Mouse (Mus musculus) gonadal fat pad, adult 2 months (tissue): ENCODE results near the gene Uhrf2. TPM values are rescaled to one million over a fixed set of nuclear protein-coding genes. Genes with fewer than 3 reads are reported as not detected.
"Not testable (repeated sequence)": the region's sequence is repeated elsewhere in the genome, so short reads cannot be mapped to it uniquely, and the experiment has no call there.

Source experiments
- DNase-seq: peaks from one replicate; pipeline ENCODE4 v3.0.0-alpha.2; 2012; ENCODE audit warnings: low read depth
- polyA plus RNA-seq: library from polyadenylated mRNA; depleted of rRNA; stranded (reverse); fragments of >200 nt; gene quantifications from 2 replicates; pipeline ENCODE4 v1.2.3, GENCODE M21; 2012; rRNA removed

Gene Uhrf2
- 40.4 and 58.8 TPM in 2 replicates for polyA plus RNA-seq

- DNase-seq = peak; percentile 37
Observed at GRCm38 (mm10) chr19:30029894-30030635, at the start of gene Uhrf2. Uhrf2 (plus strand) TSS chr19:30030513.

- no peak for DNase-seq
Observed at GRCm38 (mm10) chr19:29984208-29985005, 45.9 kb upstream of the Uhrf2 start.

GRCm38 (mm10) chr19:29986464-29987091 lies 43.7 kb upstream of the Uhrf2 start:
- DNase-seq = no peak

- no peak for DNase-seq
Observed at GRCm38 (mm10) chr19:30000406-30001365, 29.6 kb upstream of the Uhrf2 start.

- no peak for DNase-seq
Observed at GRCm38 (mm10) chr19:30001550-30001949, 28.8 kb upstream of the Uhrf2 start.

GRCm38 (mm10) chr19:30003621-30004020 lies 26.7 kb upstream of the Uhrf2 start, which contains the start of gene Trpd52l3:
Trpd52l3 (plus strand) TSS chr19:30003790.
- DNase-seq = no peak

DNA sequence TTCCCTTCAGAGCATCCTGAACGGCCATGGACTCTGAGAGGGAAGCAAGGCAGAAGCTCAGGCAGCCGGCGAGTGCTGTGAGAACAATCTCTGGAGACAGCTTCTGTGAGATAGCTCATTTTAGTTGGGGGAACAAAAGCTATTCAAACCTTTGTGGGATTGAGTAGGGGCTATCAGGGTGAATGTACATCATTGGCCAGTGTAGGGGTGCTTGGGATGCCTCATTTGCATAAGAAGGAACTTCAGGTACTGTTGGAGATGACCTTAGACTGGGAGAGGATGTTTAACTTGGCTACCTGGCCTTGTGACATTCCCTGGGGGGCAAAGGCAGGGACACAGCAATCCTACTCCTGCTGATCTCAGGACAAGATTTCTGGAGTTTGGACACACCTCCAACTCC lies 23.9 kb upstream of the Uhrf2 start:
- DNase-seq = no peak

- no peak for DNase-seq
Observed at GRCm38 (mm10) chr19:30010520-30011296, 19.6 kb upstream of the Uhrf2 start.

- no peak for DNase-seq
Observed at GRCm38 (mm10) chr19:30014331-30014730, 16.0 kb upstream of the Uhrf2 start.

- DNase-seq = no peak
Observed at GRCm38 (mm10) chr19:30016156-30016555, 14.2 kb upstream of the Uhrf2 start.

GRCm38 (mm10) chr19:30023419-30023818 lies 6.9 kb upstream of the Uhrf2 start:
- not testable (repeated sequence) for DNase-seq

- no peak for DNase-seq
Observed at GRCm38 (mm10) chr19:30029002-30029710, 1.2 kb upstream of the Uhrf2 start.

DNA sequence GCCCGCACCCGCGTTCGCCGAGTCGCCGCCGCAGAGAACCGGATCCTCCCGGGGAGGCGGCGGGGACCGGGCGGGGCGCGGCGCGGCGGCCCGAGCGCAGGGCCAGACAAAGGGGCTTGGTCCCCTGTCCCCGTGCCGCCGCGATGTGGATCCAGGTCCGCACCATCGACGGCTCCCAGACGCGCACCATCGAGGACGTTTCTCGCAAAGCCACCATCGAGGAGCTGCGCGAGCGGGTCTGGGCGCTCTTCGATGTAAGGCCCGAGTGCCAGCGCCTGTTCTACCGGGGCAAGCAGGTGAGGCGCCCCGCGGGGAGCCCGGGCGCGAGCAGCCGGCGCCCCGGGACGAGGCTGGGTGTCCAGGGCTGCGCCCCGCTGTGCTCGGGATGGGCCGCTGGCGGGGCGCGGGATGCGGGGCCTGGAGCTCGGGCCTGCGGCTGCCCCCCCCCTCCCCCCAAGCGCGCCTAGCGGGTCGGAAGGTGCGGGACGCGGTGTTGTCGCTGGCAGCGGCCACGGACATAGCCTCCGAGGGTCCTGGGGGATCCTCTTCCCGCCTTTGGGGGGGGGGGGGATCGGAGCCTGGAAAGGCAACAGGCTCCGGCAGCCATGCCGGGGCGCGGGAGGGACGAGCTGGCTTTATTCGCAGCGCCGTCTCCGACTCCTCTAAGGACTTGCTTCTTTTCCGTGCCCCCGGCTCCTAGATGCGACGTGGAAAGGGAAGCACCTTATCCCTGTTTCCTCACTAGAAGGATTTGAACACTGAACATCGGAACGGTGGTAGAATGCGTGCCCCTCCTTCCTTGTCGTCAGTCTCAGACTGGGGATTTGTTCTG lies 539 bp downstream of the Uhrf2 start:
- DNase-seq = no peak

GRCm38 (mm10) chr19:30031468-30031931 lies 1.2 kb downstream of the Uhrf2 start:
- no peak for DNase-seq

- DNase-seq = no peak
Observed at GRCm38 (mm10) chr19:30032206-30032605, 1.9 kb downstream of the Uhrf2 start.

DNA sequence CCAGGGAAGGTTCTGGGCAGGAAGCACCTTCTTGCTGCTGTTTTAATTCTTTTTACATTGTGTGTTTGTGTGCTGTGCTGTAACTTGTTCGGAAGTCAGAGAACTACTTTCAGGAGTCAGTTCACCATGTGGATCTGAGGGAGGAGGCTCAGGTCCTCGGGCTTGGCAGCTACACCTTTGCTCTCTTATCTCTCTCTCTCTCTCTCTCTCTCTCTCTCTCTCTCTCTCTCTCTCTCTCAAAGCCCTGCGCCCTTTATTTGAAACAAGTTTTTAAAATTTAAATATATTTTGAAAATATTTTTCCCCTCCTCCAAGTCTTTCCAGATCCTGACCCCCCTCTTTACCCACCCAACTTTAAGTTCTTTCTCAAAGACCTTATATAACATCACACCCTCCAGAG lies 5.0 kb downstream of the Uhrf2 start:
- DNase-seq = no peak

DNA sequence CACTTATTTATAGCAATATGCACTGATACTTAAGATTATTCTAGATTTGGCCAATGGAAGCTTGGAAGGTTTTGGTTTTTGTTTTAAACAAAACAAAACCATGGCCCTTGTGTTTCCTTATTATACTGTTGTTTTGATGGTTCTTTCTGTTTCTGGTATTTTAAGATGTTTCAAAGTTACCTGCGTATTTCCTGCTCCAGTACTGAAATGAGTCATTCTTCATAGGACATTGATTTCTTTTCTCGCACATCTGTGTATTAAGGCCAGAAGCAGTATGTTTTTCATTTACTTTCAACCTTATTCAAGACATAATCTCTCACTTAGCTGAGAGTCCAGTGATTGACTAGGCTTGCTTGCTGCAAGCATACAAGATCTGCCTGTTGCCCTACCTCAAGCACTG lies 13.4 kb downstream of the Uhrf2 start:
- no peak for DNase-seq

- no peak for DNase-seq
Observed at GRCm38 (mm10) chr19:30044630-30045029, 14.3 kb downstream of the Uhrf2 start.

- DNase-seq = no peak
Observed at GRCm38 (mm10) chr19:30045857-30046256, 15.5 kb downstream of the Uhrf2 start.
